10 mouse cellular contexts compared by ENCODE assay signal in genomic region chr2:37842719-37843118, GRCm38 (mm10).
A peak's percentile ranks its signal among the peaks of the same experiment; 100 is the strongest.
DNase-seq lines count a peak whose midpoint lies in the region; ATAC-seq and TF ChIP-seq lines count a peak whose summit lies in the region.
"Had no signal": no experiment of that assay in that cellular context is flagged by ENCODE, and none has a peak within 500 bp of the region (broad histone marks: within the 10 kb centered on the region; RNA-seq: fewer than 3 reads in every experiment).

No protein-coding gene starts in this region.

- 16% methylated on average over 4 of the region's 4 CpGs for WGBS in heart, embryonic 13.5 days
- 31% methylated on average over 4 of the region's 4 CpGs for WGBS in midbrain, embryonic 11.5 days
- WGBS in intestine, postnatal 0 days: 60% methylated on average over 4 of the region's 4 CpGs

- peaks cover 15% of the 10 kb centered on the region for H3K36me3 ChIP-seq in heart, embryonic 13.5 days
- H3K36me3 ChIP-seq in midbrain, embryonic 11.5 days (ENCODE audit: control insufficient read depth, insufficient read depth, low read length): no peaks in the 10 kb centered on the region
- H3K36me3 ChIP-seq in intestine, postnatal 0 days (ENCODE audit: control insufficient read depth, insufficient read depth): no peaks in the 10 kb centered on the region; the same call in 1 of the 2 replicates

- H3K27me3 ChIP-seq in heart, embryonic 13.5 days (replicated peaks): no peaks in the 10 kb centered on the region
- H3K27me3 ChIP-seq in midbrain, embryonic 11.5 days (ENCODE audit: control insufficient read depth, insufficient read depth, low read length): no peaks in the 10 kb centered on the region
- H3K27me3 ChIP-seq in intestine, postnatal 0 days (replicated peaks; ENCODE audit: control insufficient read depth, insufficient read depth, low read length): no peaks in the 10 kb centered on the region

- DNase-seq in heart, postnatal 36 days: no peak
- peak; percentile 28 for DNase-seq in R1 (ENCODE audit: low read depth, low spot score)
- DNase-seq in midbrain, embryonic 11.5 days (ENCODE audit: low spot score, missing footprints): no peak
- DNase-seq in kidney, postnatal 36 days: no peak
- DNase-seq: adrenal gland, adult 8-10 months had no signal

- H3K9ac ChIP-seq in heart, embryonic 13.5 days: peak overlapping the region; percentile 28; the same call in 1 of the 2 replicates
- peak overlapping the region; percentile 9; the same call in 1 of the 2 replicates for H3K9ac ChIP-seq in midbrain, embryonic 11.5 days (ENCODE audit: low read length)
- no peak overlapping the region for H3K9ac ChIP-seq in intestine, postnatal 0 days (ENCODE audit: low read depth, low read length)

- H3K4me1 ChIP-seq in heart, embryonic 13.5 days: peaks cover 19% of the 10 kb centered on the region
- peaks cover 18% of the 10 kb centered on the region for H3K4me1 ChIP-seq in midbrain, embryonic 11.5 days (ENCODE audit: control insufficient read depth, insufficient read depth, low read length)
- peaks cover 5% of the 10 kb centered on the region; the same call in 1 of the 2 replicates for H3K4me1 ChIP-seq in intestine, postnatal 0 days (replicated peaks; ENCODE audit: control insufficient read depth, insufficient read depth, low read length)

- intact Hi-C loops in heart, postnatal 36 days (cut with DNase I): no loop called here

- H3K4me2 ChIP-seq in heart, embryonic 13.5 days: 0 out of 2 replicates have a peak overlapping the region, but pooled peaks have one; percentile 2
- no peak overlapping the region for H3K4me2 ChIP-seq in midbrain, embryonic 11.5 days
- no peak overlapping the region for H3K4me2 ChIP-seq in intestine, postnatal 0 days (replicated peaks; ENCODE audit: low read depth)

- no peaks in the 10 kb centered on the region for H3K9me3 ChIP-seq in heart, embryonic 13.5 days
- H3K9me3 ChIP-seq in midbrain, embryonic 11.5 days (ENCODE audit: control insufficient read depth, low read length): no peaks in the 10 kb centered on the region
- no peaks in the 10 kb centered on the region for H3K9me3 ChIP-seq in intestine, postnatal 0 days (ENCODE audit: control insufficient read depth)

- no peak for ATAC-seq in heart, embryonic 13.5 days (ENCODE audit: extremely low read depth, insufficient number of reproducible peaks, low FRiP score, low TSS enrichment)
- peak; percentile 74 for ATAC-seq in frontal cortex, adult (ENCODE audit: low TSS enrichment)
- peak; percentile 61 for ATAC-seq in midbrain, embryonic 11.5 days (ENCODE audit: low FRiP score)
- ATAC-seq in intestine, postnatal 0 days: no peak
- no peak for ATAC-seq in monocyte, adult 5-6 weeks (replicated peaks; ENCODE audit: insufficient number of reproducible peaks, low FRiP score, low TSS enrichment, poor library complexity, severe bottlenecking)

- peak overlapping the region; percentile 33; the same call in 1 of the 2 replicates for H3K27ac ChIP-seq in heart, embryonic 13.5 days (replicated peaks)
- H3K27ac ChIP-seq in midbrain, embryonic 11.5 days (ENCODE audit: low read depth, low read length): peak overlapping the region; percentile 17; the same call in 1 of the 2 replicates
- no peak overlapping the region for H3K27ac ChIP-seq in intestine, postnatal 0 days (ENCODE audit: low read depth, low read length)

- H3K4me3 ChIP-seq in heart, embryonic 13.5 days: no peak overlapping the region
- no peak overlapping the region for H3K4me3 ChIP-seq in midbrain, embryonic 11.5 days (ENCODE audit: low read depth, low read length)
- no peak overlapping the region for H3K4me3 ChIP-seq in intestine, postnatal 0 days (ENCODE audit: low read depth, low read length)
- H3K4me3 ChIP-seq: myocyte had no signal

- no peak for TF ChIP-seq CTCF in intestine, postnatal 0 days (IDR thresholded peaks at IDR 0.05; ENCODE audit: low read depth)

Comparison
In these comparisons a context has a peak if more than half of its experiments do, and no peak if none do; other contexts are left out.
1. ATAC-seq: peak in frontal cortex, adult (single experiment) and midbrain, embryonic 11.5 days (single experiment); none in heart, embryonic 13.5 days (single experiment), intestine, postnatal 0 days (single experiment) and monocyte, adult 5-6 weeks (single experiment).